Mouse (Mus musculus) right cerebral cortex, adult 2 months (tissue): Measurements from ENCODE around the gene Mon2.
"Not testable (repeated sequence)": the region's sequence is repeated elsewhere in the genome, so short reads cannot be mapped to it uniquely, and the experiment has no call there.

Source experiments
- DNase-seq, 2 experiments: peaks; one replicate each; pipeline ENCODE4 v3.0.0; 2021 to 2022; ENCODE audit warnings: low spot score in 2 of 2

The Mon2 gene

DNA sequence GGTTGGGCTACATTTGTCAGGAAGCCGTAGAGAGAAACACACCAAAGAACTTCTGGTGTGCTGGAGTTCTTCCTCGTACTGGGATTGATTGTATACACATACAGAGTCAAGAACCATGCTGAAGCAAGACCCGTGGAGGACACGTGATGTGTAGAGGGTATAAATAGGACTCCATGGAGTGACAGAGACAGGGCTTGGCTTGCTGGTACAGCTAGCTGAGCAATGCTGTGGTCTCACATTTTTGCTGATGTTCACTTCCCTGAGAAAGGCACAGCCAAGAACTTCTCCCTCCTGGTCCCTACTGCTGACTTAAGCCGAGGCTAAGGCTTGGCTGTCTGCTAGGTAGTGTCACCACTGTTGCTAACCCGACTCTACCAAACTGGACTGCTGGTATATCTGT lies 15.5 kb downstream of the Mon2 start:
- no peak for DNase-seq

DNA sequence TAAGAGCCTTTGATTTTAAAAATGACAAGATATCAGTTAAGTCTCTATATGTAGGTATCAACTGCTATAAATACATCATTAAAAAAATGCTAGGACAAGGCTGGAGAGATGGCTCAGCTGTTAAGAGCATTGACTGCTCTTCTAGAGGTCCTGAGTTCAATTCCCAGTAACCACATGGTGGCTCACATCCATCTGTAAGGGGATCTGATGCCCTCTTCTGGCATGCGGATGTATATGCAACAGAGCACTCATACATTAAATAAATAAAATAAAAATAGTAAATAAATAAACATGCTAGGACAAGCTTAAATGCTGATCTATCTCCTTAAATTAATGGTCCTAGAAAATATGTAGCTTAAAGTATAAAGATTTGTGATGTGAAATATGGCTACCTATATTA lies 19.2 kb downstream of the Mon2 start:
- DNase-seq, result no peak

DNA sequence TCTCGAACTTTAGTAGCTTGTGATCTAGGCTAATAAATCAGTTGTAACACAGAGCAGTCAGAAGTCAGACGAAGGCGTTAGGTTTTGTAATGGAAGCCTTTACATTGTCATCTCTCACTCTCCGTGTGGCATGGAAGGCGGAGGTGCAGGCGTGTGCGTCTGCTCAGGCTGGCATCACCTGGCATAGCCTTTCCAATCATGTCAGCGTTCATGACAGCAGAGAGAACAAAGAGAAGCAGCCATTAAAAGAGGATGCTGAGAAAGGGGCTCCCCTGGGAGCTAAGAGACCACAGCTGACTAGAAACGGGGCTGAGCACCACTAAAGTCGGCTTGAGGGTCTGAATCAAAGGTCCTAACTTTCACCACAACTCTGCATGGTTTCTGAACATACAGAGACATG lies 19.8 kb downstream of the Mon2 start:
- no peak for DNase-seq

DNA sequence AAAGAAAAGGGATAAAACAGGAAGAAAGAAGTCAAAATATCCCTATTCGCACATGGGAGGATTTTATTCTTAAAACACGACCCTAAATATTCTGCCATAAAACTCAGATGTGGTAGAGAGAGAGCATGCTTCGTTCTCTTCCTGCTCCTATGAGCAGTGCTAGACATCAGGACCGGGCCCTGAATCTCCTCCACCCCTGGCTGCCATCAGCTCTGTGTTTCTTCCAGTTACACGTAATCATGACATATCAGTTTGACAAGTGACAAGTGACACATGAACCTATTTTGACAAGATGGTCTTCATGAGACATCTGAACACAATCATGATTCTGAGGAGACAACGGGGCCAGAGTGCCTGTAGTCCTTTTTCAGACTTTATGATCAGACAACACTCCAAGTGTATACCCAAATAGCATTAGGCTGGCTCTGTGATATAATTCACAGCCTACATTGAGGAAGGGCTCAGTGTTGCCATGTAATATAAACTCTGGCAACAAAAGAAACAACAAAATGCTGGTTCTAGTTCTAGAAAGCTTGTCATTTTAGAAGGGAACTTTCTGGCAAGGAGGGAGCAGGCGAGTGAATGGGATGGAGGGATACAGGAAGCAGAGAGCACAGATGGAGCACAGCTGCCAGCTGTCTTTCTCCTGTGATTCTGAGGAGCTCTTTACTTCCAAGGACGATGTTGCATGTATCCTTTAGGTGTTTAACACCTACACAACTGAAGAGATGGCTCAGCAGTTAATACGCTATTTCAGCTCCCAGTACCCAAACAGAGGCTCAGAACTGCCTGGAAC lies 20.9 kb downstream of the Mon2 start:
- DNase-seq, result peak; percentile 45

DNA sequence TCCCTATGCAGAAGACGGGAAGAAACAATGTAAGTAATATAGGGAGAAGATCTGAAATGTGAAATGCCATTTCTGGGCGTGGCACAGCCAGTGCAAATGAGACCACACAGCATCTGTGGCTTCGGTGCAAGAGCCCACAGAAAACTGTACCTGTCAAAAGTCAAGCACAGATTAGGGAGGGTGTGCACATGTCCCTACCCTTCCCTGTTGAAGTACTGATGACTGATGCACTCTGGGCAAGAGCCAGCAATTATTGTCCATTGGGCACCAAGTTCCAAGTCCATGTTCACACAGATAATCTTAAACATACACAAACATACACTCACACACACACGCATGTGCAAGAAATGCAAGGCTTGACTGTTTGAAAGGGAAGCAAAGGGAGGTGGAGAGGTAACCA lies 22.7 kb downstream of the Mon2 start:
- DNase-seq, result no peak

DNA sequence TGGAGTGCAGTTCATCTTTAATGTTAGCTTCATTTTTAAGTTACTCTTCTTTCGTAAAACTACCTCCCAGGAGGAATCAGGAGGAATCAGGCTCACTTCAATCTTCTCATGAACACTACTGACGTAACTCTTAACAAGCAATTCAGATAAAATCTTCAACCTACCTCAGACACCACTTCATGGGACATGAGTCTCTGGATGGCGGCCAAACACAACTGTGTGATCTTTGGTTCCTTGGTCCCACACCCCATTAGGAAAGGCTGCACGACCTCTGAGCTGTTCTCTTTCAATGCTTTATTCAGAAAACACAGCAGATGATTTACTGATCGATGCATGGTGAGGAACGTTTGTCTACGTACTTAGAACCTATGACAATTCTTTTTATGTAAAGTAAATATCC lies 24.3 kb downstream of the Mon2 start:
- DNase-seq, result no peak

DNA sequence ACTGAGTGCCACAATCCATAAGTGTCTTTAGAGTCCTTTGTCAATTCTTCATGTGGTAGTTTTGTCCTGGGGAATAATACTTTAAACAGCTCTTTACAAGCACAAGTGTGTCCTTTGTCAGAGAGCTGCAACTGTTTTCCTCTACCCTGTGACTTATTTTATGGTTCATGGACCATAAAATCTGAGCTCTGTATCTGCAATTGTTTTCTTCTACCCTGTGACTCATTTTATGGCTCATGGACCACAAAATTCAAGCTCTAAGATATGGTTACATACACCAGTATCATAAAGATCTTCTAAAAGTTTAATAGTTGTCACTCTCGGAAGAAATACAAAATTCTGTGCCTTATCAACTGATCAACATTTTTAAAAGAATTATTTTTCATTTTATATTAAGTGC lies 27.6 kb downstream of the Mon2 start:
- DNase-seq, result no peak

DNA sequence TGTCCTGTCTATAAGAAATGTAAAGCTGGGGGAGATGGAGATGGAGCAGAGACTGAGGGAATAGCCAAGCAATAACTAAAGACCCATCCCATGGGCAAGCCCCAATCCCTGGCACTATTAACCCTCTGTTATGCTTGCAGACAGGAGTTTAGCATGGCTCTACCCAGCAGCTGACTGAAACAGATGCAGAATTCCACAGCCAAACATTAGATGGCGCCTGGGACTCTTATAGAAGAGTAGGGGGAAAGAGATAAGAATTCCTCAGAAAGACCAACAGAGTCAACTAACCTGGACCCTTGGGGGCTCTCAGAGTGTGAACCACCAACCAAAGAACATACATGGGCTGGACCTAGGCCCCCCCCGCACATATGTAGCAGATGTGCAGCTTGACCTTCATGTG lies 36.4 kb downstream of the Mon2 start:
- no peak for DNase-seq

DNA sequence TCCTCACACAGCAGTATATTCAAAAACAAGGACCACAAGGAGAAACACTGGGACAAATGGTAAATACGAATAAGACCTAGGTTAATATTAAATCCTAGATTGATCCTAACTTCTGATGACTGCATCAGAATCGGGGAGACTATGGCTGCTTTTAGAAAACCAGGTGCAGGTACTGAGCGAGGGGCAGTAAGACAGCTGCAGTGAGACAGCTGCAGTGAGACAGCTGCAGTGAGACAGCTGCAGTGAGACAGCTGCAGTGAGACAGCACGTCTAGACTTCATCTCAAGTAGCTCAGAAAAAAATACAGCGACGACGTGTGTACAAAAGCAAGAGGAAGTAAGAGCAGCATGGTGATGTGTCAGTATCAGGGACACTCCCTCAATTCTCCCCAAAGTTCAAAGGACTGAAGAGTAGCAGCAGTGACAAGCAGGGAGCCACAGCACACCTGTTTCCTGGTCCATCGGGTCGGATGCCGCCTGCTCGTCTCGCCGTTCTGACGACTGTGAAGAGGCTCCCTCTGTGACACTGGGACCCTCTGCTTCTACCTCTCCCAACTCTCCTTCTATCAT lies 44.1 kb downstream of the Mon2 start:
- DNase-seq, result no peak

DNA sequence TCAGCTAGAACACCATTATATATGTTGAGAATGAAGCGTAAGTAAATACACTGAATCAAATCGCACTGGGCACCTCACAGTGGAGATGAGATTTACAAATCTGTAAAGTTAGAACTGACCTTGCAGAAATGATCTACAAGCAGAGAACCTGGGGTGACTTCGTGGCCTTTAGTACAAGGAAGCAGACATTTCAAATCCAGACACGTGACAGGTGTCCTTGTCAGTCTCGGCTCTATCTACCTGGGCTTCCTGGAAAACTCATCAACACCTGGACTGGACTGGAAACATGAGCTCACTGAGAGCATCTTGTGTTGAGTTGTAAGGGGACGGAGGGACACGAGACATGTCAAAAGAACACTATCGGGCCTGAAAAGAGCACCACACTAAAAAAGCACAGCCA lies 44.9 kb downstream of the Mon2 start:
- no peak for DNase-seq

DNA sequence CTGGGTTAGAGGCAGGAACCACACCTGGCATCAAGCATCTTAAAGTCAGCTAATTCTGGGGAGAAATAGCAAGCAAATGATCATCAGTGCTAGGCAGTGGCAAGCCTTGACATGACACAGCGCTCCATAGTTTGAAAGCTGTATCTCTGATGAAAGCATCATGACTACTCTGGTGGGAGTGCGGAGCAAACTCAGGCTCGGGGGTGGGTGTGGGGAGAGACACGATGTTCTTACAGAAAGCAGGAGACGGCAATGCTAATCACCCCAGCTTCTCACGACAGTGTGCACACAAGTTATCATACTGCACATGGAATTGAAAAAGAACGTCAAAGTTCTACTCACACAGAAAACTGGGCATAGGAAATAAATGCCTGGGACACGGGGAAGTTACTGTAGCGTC lies 45.7 kb downstream of the Mon2 start:
- DNase-seq, result peak; percentile 42 to 44

DNA sequence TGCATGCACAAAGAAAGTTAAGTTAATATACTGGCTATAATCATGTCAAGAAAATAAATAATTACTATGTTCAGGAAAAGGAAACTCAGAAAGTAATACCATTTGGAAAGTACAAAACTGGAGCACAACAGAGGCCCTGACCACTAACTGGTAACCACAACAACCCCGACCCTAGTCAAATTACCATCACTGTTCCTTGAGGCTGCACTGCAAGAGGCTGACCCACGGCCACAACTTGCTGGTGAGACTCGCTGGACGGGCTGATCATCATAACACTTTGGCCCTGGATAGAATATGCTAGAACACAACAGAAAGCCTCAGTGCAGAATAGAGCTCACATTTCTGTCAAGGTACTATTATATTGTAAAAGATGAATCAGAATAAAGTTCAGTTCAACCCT lies 47.4 kb downstream of the Mon2 start:
- no peak for DNase-seq

DNA sequence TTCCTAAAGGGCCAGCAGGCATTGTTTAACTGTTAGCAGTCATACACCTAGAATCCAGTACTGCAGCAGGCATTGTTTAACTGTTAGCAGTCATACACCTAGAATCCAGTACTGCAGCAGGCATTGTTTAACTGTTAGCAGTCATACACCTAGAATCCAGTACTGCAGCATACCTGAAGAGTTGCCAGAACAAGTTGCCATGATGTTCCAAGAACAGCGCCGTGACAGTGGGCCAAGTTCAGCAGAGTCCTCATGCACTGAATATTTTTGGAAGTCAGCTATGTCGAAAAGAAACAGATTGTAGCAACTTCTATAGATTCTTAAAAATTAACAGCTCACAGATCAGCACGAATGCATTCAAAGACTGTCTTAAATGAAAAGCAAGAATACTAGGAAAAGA lies 49.6 kb downstream of the Mon2 start:
- DNase-seq, result not testable (repeated sequence)

DNA sequence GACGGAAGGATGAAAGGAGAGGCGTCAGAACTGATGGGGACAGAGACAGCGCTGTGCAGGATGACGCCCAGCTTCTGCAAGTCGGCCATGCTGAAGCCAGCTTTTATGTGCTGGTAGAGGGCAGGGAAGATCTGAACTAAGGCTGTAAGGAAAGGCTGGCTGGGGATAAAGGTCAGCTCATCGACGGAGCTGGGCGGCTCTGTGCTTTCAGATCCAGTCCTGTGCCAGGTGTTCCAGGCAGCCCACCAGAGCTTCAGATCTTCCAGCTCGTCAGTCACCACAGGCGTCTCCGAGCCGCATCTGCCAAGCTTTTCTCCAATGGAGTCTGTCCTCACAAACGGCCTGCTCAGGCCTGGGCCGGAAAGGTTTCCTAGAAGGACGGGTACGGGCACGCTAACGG lies 62.9 kb downstream of the Mon2 start:
- DNase-seq, result no peak

DNA sequence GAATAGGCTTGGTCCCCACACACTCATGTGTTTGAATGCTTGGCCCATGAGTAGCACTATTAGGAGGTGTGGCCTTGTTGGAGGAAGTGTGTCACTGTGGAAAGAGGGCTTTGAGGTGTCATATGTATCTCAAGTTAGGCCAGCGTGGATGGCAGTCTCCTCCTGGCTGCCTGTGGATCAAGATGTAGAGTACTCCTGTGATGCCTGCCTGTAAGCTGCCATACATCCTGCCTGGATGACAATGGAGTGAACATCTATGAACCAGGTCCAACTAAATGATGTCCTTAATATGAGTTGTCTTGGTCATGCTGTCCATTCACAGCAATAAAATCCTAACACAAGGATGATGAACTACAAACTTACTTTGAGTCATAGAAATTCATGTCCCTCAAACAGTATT lies 64.9 kb downstream of the Mon2 start:
- no peak for DNase-seq

DNA sequence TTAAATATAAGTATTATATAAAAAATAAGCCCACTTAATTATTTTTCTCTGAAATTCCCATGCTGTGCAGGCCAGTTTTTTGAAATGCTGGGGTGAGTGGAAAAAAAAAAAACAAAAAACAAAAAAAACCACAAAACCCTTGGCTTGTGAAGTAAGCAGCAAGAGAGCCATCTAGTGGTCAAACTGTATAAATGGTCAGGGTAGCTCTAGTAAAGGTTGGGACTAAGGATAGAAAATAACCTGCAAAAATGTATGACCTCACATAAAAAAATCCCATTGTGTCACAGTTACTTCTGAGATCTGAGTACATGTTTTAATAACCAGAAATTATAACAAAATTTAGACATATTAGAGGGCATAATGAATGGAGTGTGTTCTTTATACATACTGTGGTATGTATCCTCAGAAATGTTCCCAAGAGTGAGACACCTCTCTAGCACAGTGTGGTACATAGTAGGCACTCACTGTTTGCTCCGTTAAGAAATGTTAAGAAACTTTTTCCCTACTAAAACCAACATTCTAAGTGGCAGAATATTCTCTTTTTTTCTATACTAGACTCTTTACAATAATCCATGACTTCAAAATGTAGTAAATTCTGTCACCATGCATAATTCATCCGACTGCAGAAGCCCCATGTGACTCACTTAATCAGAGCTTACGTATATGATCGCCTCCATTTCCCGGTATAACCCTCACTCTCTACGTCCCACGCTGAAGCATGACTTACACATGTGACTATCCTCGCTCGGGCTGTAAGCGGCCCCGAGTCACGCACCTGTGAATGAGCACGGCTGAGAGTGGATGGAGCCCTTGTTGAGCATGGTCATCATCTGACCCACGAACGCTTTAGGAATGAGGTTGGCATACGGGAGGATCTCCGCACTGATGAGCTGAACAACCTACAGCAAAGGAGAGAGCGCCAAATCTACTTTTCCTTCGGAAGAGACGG lies 70.8 kb downstream of the Mon2 start:
- DNase-seq, result no peak

DNA sequence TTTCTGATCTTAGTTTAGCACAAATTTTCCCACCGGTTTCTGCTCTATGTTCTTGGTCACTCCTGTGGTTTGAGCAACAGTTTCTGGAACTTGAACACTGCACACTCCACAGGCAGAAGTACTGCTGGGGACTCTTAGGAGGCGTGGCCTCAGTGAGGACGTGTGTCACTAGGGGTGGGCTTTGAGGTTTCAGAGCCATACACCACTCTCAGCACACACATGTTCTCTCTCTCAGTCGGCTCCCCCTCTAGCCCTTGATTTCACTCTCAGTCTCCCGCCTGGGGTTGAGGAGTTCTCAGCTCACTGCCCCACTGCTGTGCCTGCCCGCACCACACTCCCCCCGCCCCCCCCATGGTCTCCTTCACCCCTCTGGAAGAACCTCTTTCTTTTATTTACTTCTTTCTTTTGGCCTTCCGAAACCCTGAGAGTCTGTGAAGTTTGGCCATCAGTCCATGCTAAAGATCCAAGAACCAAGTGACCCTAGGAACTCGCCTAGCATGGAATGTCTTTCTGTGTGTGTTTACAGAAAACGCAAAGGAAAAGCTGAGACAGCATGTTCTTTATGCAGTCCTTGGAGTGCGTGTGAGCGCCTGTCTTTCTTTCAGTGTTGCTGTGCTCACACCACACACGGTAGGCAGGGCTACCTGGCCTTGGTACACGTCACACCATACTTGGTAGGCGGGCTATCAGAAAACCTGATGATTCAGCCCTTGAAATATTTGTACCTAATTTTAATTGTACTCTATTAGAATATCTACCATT lies 71.6 kb downstream of the Mon2 start:
- no peak for DNase-seq

DNA sequence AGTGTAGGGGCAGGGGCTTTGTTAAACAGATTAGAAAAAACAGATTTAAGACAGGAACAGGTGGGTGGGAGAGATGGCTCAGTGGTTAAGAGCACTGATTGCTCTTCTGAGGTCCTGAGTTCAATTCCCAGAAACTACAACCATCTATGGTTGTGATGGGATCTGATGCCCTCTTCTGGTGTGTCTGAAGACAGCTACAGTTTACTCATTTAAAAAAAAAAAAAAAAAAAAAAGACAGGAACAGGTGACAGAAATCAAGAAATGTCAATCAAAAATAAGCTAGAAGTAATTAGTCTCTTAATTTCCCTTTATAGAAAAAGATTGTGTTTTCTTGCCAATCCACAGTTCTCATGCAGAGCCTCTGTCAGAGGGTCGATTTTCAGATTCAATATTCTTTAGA lies 74.3 kb downstream of the Mon2 start:
- no peak for DNase-seq

DNA sequence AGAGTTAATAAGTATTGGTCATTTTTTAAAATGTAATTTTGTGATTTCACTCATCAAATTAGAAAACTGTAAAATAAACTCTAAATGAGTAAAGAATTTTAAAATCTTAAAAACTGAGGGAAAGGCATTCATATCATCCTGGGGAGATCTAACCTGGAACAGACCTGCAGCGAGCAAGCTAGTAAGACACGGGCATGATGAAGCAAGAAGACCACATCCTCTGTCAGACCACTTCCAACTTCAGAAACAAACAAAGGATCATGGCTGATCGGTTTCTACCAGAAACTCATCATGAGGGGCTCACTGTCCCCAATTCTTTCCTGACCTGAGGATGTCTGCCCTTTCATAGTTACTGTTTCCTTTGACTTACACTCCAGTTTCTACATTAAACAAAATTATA lies 74.9 kb downstream of the Mon2 start:
- no peak for DNase-seq

DNA sequence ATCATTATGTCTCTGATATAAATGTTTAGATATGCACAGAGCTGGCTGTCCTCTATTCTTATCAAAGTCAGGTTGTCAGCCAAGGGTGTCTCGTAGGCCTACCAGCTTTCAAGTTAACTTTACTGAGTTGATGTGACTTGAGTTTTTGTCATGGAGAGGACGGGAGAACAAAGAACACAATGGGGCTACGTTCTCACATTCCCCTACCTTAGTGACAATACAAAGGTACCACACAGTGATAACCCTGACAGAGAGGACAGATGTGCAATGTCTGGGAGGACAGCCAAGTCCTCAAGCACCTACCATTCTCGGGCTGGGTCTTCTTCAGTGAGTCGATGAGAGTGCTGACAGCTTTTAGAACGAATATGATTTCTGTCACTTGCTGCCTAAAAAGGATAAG lies 76.9 kb downstream of the Mon2 start:
- DNase-seq, result no peak

DNA sequence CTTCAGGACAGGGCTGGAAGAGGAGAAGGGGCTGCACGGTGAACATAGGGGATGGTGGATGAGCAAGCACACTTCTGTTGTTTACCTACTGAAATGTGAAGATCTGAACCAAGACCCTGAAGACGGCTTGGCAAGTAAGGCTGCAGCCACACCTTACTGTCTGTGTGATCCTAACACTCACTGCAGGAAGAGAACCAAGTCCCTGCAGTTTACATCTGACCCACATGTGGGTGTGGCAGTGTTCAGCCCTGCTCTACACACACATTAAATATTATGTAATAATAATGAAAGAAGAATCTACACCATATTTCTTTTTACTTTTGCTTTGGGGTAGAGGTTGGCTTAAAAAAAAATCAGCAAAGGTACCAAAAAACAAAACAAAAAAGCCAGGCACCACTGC lies 78.5 kb downstream of the Mon2 start:
- DNase-seq, result no peak
